ENCODE assay signal across 21 mouse cellular contexts in the genomic region with DNA sequence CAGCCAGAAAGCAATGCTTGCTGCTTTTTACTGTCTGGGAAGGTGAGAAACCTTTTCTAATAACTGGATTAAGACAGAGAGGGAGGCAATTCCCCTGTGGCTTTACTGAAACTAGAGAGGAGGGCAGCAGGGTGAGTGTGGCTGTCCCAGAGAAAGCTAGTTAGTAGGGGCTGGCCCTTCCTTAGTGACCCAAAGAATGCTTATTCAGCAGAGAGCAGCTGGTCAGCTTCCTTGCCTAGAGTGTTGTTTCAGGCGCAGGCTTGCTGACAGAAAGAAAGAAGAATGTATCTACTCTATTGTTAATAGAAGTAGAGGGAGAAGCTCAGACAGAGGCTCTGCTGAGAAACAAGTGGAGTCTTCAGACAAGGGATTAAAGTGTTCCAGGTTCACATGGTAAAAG. TPM values are rescaled to one million over a fixed set of nuclear protein-coding genes. Genes with fewer than 3 reads are reported as not detected.
A peak's percentile ranks its signal among the peaks of the same experiment; 100 is the strongest.
DNase-seq lines count a peak whose midpoint lies in the region; ATAC-seq and TF ChIP-seq lines count a peak whose summit lies in the region.
"Had no signal": no experiment of that assay in that cellular context is flagged by ENCODE, and none has a peak within 500 bp of the region (broad histone marks: within the 10 kb centered on the region; RNA-seq: fewer than 3 reads in every experiment).

No protein-coding gene starts in this region.

- H3K9me3 ChIP-seq in limb, embryonic 12.5 days = no peaks in the 10 kb centered on the region
- no peaks in the 10 kb centered on the region for H3K9me3 ChIP-seq in limb, embryonic 10.5 days (replicated peaks)
- H3K9me3 ChIP-seq in ES-E14 (ENCODE audit: control insufficient read depth, insufficient read depth, low read depth, low read length) = no peaks in the 10 kb centered on the region
- no peaks in the 10 kb centered on the region for H3K9me3 ChIP-seq in embryonic facial prominence, embryonic 10.5 days
- H3K9me3 ChIP-seq: embryonic facial prominence, embryonic 15.5 days; hindbrain, embryonic 15.5 days had no signal

- WGBS in heart, adult 2 months = 26% methylated on average over 1 of the region's 1 CpGs
- WGBS in limb, embryonic 12.5 days = 52% methylated on average over 1 of the region's 1 CpGs
- 61% methylated on average over 1 of the region's 1 CpGs for WGBS in limb, embryonic 10.5 days
- WGBS in embryonic facial prominence, embryonic 10.5 days = 14% methylated on average over 1 of the region's 1 CpGs

- DNase-seq in heart, adult 11 months = peak; percentile 70
- no peak for DNase-seq in heart, adult 2 months
- no peak for DNase-seq in limb, embryonic 10.5 days (ENCODE audit: low spot score)
- no peak for DNase-seq in ES-E14 (ENCODE audit: low read depth, low spot score)
- DNase-seq in embryonic facial prominence, embryonic 10.5 days (ENCODE audit: low spot score) = no peak
- no peak for DNase-seq in ovary, postnatal 36 days (ENCODE audit: low spot score)
- no peak for DNase-seq in gastrocnemius, adult 18-20 months (ENCODE audit: low spot score)
- DNase-seq: adrenal gland, adult 8-10 months; cerebellum, adult 18-20 months; gastrocnemius, postnatal 25 days; heart, postnatal 14 days; lung, postnatal 14 days; right cerebral cortex, postnatal 4 days; thymus, adult 18-20 months had no signal

- no peaks in the 10 kb centered on the region for H3K27me3 ChIP-seq in heart, adult 2 months (ENCODE audit: control insufficient read depth, insufficient read depth, low read length)
- H3K27me3 ChIP-seq in limb, embryonic 12.5 days = no peaks in the 10 kb centered on the region
- H3K27me3 ChIP-seq in limb, embryonic 10.5 days (ENCODE audit: low read depth, poor library complexity, severe bottlenecking) = no peaks in the 10 kb centered on the region
- no peaks in the 10 kb centered on the region for H3K27me3 ChIP-seq in embryonic facial prominence, embryonic 10.5 days (replicated peaks; ENCODE audit: low read depth, poor library complexity, severe bottlenecking)
- H3K27me3 ChIP-seq: embryonic facial prominence, embryonic 15.5 days; hindbrain, embryonic 15.5 days had no signal

- no peaks in the 10 kb centered on the region for H3K79me2 ChIP-seq in heart, adult 2 months (replicated peaks; ENCODE audit: control insufficient read depth, insufficient read depth, low read length)

- no peak overlapping the region; the same call in 1 of the 2 replicates for H3K27ac ChIP-seq in heart, adult 2 months
- 0 out of 2 replicates have a peak overlapping the region, but pooled peaks have one; percentile 35 for H3K27ac ChIP-seq in limb, embryonic 12.5 days
- H3K27ac ChIP-seq in limb, embryonic 10.5 days = no peak overlapping the region
- no peak overlapping the region for H3K27ac ChIP-seq in ES-E14 (ENCODE audit: insufficient read depth, low read depth, low read length, poor library complexity, severe bottlenecking)
- H3K27ac ChIP-seq in embryonic facial prominence, embryonic 10.5 days (replicated peaks) = 0 out of 2 replicates have a peak overlapping the region, but pooled peaks have one; percentile 20
- H3K27ac ChIP-seq: embryonic facial prominence, embryonic 15.5 days; hindbrain, embryonic 15.5 days; liver, embryonic 14.5 days had no signal

- TF ChIP-seq CTCF in heart, adult 2 months (IDR thresholded peaks at IDR 0.05) = no peak

- intact Hi-C loops in heart, adult 2 months (cut with DNase I) = loop anchor here (10.0 kb wide), 1 partner anchor 128 kb away; no protein-coding TSS in a partner anchor

- H3K4me3 ChIP-seq in heart, adult 2 months = no peak overlapping the region
- no peak overlapping the region for H3K4me3 ChIP-seq in limb, embryonic 12.5 days (replicated peaks)
- no peak overlapping the region for H3K4me3 ChIP-seq in limb, embryonic 10.5 days
- H3K4me3 ChIP-seq in ES-E14 (ENCODE audit: insufficient read depth in 1 of 2, low read depth in 1 of 2, low read length in 2 of 2, poor library complexity in 1 of 2, severe bottlenecking in 1 of 2) = no peak overlapping the region
- H3K4me3 ChIP-seq in embryonic facial prominence, embryonic 10.5 days = no peak overlapping the region
- H3K4me3 ChIP-seq: embryonic facial prominence, embryonic 15.5 days; hindbrain, embryonic 15.5 days had no signal

- no peak for TF ChIP-seq EP300 in heart, adult 2 months (IDR thresholded peaks at IDR 0.05; ENCODE audit: insufficient read depth, low read depth, low read length)

- in situ Hi-C loops in ES-E14 (cut with MboI; ENCODE audit: low sequenced_read_pairs in 2 of 2, unreplicated experiment in 2 of 2) = no loop called here

- no peak overlapping the region for H3K9ac ChIP-seq in heart, adult 2 months (ENCODE audit: low read depth, low read length)
- H3K9ac ChIP-seq in limb, embryonic 12.5 days (replicated peaks) = no peak overlapping the region
- no peak overlapping the region for H3K9ac ChIP-seq in ES-E14 (ENCODE audit: insufficient read depth, low read depth, low read length, poor library complexity, severe bottlenecking)
- H3K9ac ChIP-seq: embryonic facial prominence, embryonic 15.5 days; hindbrain, embryonic 15.5 days; liver, embryonic 14.5 days had no signal

- peaks cover 15% of the 10 kb centered on the region for H3K36me3 ChIP-seq in heart, adult 2 months (ENCODE audit: control insufficient read depth, insufficient read depth, low read length)
- no peaks in the 10 kb centered on the region for H3K36me3 ChIP-seq in limb, embryonic 12.5 days
- no peaks in the 10 kb centered on the region for H3K36me3 ChIP-seq in limb, embryonic 10.5 days
- no peaks in the 10 kb centered on the region for H3K36me3 ChIP-seq in ES-E14 (ENCODE audit: control insufficient read depth, insufficient read depth, low read length, poor library complexity, severe bottlenecking)
- no peaks in the 10 kb centered on the region for H3K36me3 ChIP-seq in embryonic facial prominence, embryonic 10.5 days (replicated peaks)
- H3K36me3 ChIP-seq: embryonic facial prominence, embryonic 15.5 days; hindbrain, embryonic 15.5 days had no signal

- no peak overlapping the region for H3K4me2 ChIP-seq in limb, embryonic 12.5 days
- H3K4me2 ChIP-seq: embryonic facial prominence, embryonic 15.5 days; heart, embryonic 11.5 days; hindbrain, embryonic 15.5 days had no signal

- ATAC-seq in limb, embryonic 12.5 days (ENCODE audit: insufficient number of reproducible peaks, insufficient read depth, low FRiP score, low TSS enrichment, low read depth) = no peak

- peaks cover 8% of the 10 kb centered on the region for H3K4me1 ChIP-seq in heart, adult 2 months (ENCODE audit: control insufficient read depth, insufficient read depth, low read length)
- H3K4me1 ChIP-seq in limb, embryonic 12.5 days (replicated peaks) = peaks cover 51% of the 10 kb centered on the region
- H3K4me1 ChIP-seq in limb, embryonic 10.5 days = peaks cover 44% of the 10 kb centered on the region
- no peaks in the 10 kb centered on the region for H3K4me1 ChIP-seq in ES-E14 (ENCODE audit: control insufficient read depth in 2 of 2, insufficient read depth in 2 of 2, low read length in 2 of 2, poor library complexity in 1 of 2)
- peaks cover 33% of the 10 kb centered on the region for H3K4me1 ChIP-seq in embryonic facial prominence, embryonic 10.5 days

- TF ChIP-seq POLR2A in heart, adult 2 months (IDR thresholded peaks at IDR 0.05; ENCODE audit: insufficient read depth, low read depth, low read length) = no peak

TF ChIP-seq in ES-E14, 5 proteins besides CTCF, POLR2A, EP300 and RAD21:
- no peak for TF ChIP-seq CHD2 (IDR thresholded peaks at IDR 0.05; ENCODE audit: low read depth, low read length)
- TF ChIP-seq MAFK (IDR thresholded peaks at IDR 0.05; ENCODE audit: insufficient read depth, low read depth, low read length) = 0 out of 2 replicates have a peak, but pooled peaks have one; percentile 22

RNA-seq across cellular contexts. Expression of gene Fmo1, which starts 4.1 kb away (rescaled TPM):
- total RNA-seq in heart, adult 2 months (2021) = 10 to 100 TPM; 33.4 to 33.6 TPM
- polyA plus RNA-seq in heart, adult 2 months (2012; rRNA removed) = 41.4 and 43.1 TPM in 2 replicates
- 3.2 and 4.7 TPM in 2 replicates for polyA plus RNA-seq in limb, embryonic 12.5 days (2016; fragmentation: Nextera tagmentation; extraction: Ambion mirVana)
- polyA plus RNA-seq in limb, embryonic 10.5 days (2016; fragmentation: Nextera tagmentation; extraction: Ambion mirVana) = 1.6 and 2.1 TPM in 2 replicates
- 0.36 TPM in 1 of 2 replicates, not detected in the other for total RNA-seq in ES-E14 (2012; rRNA removed)
- polyA plus RNA-seq in embryonic facial prominence, embryonic 10.5 days (2016; fragmentation: Nextera tagmentation; extraction: Ambion mirVana) = 4.3 and 4.9 TPM in 2 replicates
- total RNA-seq in gastrocnemius, adult 18-20 months (2021) = 10 to 100 TPM in 1 of 2 experiments, 1 to 10 TPM in 1; 8.4 to 11.1 TPM
- total RNA-seq: megakaryocyte-erythroid progenitor cell, adult 5-6 weeks had no signal

RNA-seq across cellular contexts. Expression of gene Fmo2, which starts 36.2 kb away (rescaled TPM):
- total RNA-seq in heart, adult 2 months (2021) = 10 to 100 TPM; 35.5 to 52.9 TPM
- 17.9 and 24.3 TPM in 2 replicates for polyA plus RNA-seq in heart, adult 2 months (2012; rRNA removed)
- polyA plus RNA-seq in limb, embryonic 12.5 days (2016; fragmentation: Nextera tagmentation; extraction: Ambion mirVana) = 0.05 TPM in 1 of 2 replicates, not detected in the other
- polyA plus RNA-seq in limb, embryonic 10.5 days (2016; fragmentation: Nextera tagmentation; extraction: Ambion mirVana) = 0.08 TPM in 1 of 2 replicates, not detected in the other
- total RNA-seq in ES-E14 (2012; rRNA removed) = not detected in 2 replicates
- polyA plus RNA-seq in embryonic facial prominence, embryonic 10.5 days (2016; fragmentation: Nextera tagmentation; extraction: Ambion mirVana) = not detected in 2 replicates
- total RNA-seq in gastrocnemius, adult 18-20 months (2021) = 10 to 100 TPM; 12.2 to 13.8 TPM
- total RNA-seq: megakaryocyte-erythroid progenitor cell, adult 5-6 weeks had no signal
- polyA plus RNA-seq: neural tube, embryonic 14.5 days had no signal

RNA-seq across cellular contexts. Expression of gene Fmo4, which starts 48.6 kb away (rescaled TPM):
- under 1 TPM in 1 of 2 experiments, not detected in 1; 0.08 TPM for total RNA-seq in heart, adult 2 months (2021)
- polyA plus RNA-seq in heart, adult 2 months (2012; rRNA removed) = 0.20 and 0.23 TPM in 2 replicates
- polyA plus RNA-seq in limb, embryonic 12.5 days (2016; fragmentation: Nextera tagmentation; extraction: Ambion mirVana) = 0.20 and 0.41 TPM in 2 replicates
- polyA plus RNA-seq in limb, embryonic 10.5 days (2016; fragmentation: Nextera tagmentation; extraction: Ambion mirVana) = 0.08 TPM in 1 of 2 replicates, not detected in the other
- total RNA-seq in ES-E14 (2012; rRNA removed) = not detected in 2 replicates
- polyA plus RNA-seq in embryonic facial prominence, embryonic 10.5 days (2016; fragmentation: Nextera tagmentation; extraction: Ambion mirVana) = 0.09 TPM in 1 of 2 replicates, not detected in the other
- total RNA-seq in gastrocnemius, adult 18-20 months (2021) = under 1 TPM; 0.11 to 0.26 TPM
- total RNA-seq: megakaryocyte-erythroid progenitor cell, adult 5-6 weeks had no signal
- polyA plus RNA-seq: heart, embryonic 11.5 days had no signal

Comparison
In these comparisons a context has a peak if more than half of its experiments do, and no peak if none do; other contexts are left out.
1. H3K27ac ChIP-seq: peak in limb, embryonic 12.5 days (single experiment) and embryonic facial prominence, embryonic 10.5 days (single experiment); none in heart, adult 2 months (single experiment), limb, embryonic 10.5 days (single experiment) and ES-E14 (single experiment).
2. RNA of gene Fmo2, which starts 36.2 kb away (polyA plus RNA-seq): 17.9 to 24.3 TPM in heart, adult 2 months; not detected in embryonic facial prominence, embryonic 10.5 days, 0.08 TPM in limb, embryonic 10.5 days and 0.05 TPM in limb, embryonic 12.5 days; every median in the first group is over 10 times any median in the second.